Mouse (Mus musculus): ENCODE results near the gene Cmip. TPM values are rescaled to one million over a fixed set of nuclear protein-coding genes. Genes with fewer than 3 reads are reported as not detected.

Cmip gene
- total RNA-seq, 2 experiments from 2014 or later = 358 to 375 TPM

DNA sequence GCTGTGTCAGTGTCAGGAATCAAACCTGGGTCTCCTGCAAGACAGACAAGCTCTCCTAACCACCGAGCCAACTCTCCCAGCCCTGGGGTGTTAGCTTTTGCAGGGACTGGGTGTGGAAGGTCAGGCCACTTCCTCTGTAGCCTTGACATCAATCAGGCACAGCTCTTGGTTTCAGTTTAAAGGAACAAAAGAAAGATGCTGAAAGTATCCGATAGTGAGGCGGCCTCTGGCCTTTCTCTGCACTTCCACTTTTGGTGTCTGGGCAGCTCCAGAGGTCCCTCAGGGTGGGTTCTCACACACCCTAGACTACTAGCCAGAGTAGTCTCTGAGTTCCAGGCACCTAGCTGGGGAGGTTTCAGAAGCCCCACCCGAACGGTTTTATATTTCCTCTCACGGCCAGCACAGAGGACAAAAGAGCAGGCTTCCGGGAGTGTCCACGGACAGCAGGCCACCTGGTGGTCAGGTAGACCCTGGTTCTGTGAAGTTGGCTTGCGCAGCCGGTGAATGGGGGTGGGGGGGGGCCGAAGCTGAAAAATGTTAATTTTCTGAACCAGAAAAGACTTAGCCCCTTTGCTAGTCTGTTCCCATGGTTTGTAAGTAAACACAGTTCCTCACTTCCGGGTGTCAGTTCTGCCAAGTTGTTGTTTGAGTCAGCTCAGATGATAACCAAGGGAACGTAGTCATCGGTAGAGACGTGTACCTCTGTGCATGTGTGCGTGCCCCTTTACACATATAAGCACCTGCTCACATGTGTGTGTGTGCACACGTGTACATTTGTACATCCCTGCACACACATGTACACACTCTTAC, 25.5 kb downstream of the Cmip start:
- no peak for DNase-seq (ENCODE audit: low spot score in 2 of 2)
- intact Hi-C loops (cut with DNase I) = no loop called here

DNA sequence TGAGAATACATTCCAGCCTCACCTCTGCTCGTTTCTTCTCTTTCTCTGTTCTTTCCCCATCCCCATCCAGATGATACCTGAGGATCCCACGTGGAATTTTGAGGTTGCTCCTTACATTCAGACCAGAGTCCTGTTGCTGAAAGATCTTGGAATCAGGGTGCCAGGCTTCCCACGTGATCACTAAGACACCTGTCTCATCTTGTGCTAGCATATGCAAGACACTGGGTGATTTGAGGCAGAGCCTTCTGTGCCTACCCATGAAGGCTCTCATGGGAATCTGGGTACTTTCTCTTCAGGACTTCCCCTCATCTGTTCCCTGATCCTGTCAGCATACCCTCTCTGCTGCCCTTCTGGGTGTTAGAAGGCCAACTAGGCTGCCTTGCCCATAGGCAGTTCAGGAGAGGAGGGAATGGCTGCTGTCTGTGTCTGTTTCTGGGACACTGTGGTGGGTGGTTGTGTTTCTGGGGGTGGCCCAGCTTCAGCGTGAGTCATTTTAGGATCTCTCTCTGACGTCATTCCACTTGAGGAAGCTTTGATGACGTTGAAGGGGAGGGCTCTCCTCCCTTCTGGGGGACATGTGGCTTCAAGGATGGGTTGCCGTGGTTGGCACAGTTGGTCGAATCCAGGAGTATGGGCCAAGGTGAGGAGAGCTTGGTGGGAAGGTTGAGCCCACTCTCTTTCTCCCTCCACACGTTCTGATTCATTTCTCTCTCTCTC, 28.1 kb downstream of the Cmip start:
- DNase-seq (ENCODE audit: low spot score in 2 of 2) = no peak
- intact Hi-C loops (cut with DNase I) = no loop called here

DNA sequence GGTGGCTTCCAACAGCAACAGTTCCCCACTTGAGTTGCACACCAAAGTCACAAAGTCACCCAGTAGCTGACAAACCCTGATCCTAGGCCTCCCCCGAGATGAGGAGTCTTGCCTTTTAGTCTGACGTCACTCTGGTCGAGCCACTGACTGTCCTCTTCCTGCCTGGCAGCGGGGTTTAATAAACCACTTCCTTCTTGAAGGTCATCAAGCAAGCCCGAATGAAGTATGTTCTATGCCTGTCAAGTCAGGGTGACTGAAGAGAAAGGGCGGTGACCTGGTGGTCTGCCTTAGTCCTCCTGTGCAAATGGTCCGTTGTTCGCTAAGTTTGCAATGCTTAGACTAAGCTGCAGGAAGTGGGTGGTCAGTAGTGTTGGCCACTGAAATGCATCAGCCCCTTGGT, 31.1 kb downstream of the Cmip start:
- intact Hi-C loops (cut with DNase I) = no loop called here
- no peak for DNase-seq (ENCODE audit: low spot score in 2 of 2)

DNA sequence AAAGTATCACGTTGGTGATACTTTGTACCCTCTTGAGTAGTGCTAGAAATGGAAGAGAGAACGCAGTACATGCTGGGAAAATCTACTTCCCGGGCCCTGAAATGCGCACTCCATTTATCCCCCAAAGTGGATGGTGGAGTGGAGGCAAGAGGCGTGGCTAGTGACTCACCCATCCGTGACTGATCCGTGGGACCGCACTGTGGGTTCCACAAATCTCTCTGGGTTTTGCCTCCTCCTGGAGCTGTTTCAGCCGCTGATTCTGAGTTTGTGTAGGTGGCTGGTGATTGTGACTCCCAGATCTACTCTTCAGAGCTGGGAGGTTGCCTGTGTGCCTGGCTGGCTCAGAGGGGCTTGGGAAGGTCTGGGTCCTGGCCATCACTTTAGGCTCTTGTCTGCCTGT, 32.2 kb downstream of the Cmip start:
- peak; percentile 49 to 53 for DNase-seq (ENCODE audit: low spot score in 2 of 2)
- intact Hi-C loops (cut with DNase I) = no loop called here

DNA sequence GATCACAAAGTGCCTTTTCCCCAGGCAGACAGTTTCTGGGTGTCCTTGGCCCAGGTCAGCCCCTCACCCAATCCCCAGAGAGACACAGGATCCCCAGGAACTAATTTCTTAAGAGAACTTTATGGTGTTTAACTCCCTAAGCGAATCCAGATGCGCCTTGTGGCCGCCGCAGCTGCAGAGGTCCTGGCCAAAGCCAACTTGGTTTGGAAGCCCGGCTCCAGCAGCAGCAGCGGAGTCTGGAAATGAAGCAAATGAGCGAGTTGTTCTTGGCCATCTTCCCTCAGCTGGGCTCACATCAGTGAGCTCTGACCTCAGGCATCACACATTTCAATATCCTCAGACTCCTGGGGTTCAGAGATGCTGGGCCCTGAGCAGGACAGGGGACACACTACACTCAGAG, 33.6 kb downstream of the Cmip start:
- intact Hi-C loops (cut with DNase I) = loop anchor here (5.0 kb wide), 1 partner anchor 52 kb away; no protein-coding TSS in a partner anchor
- DNase-seq (ENCODE audit: low spot score in 2 of 2) = no peak

DNA sequence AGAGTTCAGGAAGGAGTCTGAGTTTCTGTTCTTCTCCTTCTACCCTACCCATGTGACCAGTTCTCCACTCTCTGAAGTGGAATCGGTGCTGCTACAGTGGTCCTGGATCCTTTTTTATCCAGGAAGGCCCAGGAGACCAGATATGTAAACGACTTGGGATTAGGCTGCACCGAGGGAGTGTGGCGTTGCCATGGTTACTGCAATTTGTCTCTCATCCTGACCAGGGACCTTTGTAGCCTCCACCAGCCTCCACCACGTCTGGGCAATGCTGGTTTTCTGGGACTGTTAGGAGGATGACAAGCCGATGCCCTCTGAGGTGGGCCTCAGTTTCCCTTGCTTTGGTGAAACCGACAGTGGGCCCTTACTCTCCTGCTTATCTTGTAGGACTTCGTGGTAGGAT, 35.4 kb downstream of the Cmip start:
- intact Hi-C loops (cut with DNase I) = loop anchor here (5.0 kb wide), 1 partner anchor 50 kb away; no protein-coding TSS in a partner anchor
- DNase-seq (ENCODE audit: low spot score in 2 of 2) = no peak

DNA sequence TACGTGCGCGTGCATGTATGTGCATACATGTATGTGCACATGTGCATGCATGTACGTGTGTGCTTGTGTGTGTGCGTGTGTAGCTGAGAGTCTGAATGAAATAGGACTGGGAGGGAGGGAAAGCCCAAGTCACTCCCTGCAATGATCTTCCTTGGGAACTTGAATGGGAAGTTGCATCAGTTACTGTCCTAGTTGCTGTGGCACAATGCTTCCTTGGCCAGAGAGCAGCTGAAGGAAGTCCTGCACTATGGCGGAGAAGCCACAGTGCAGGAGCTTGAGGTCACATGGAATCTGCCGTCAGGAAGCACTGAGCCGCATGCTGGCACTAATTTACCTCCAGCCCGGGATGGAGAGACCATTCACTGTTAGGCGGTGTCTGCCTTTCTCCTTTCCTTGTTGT, 37.9 kb downstream of the Cmip start:
- intact Hi-C loops (cut with DNase I) = loop anchor here (5.0 kb wide), 1 partner anchor 47 kb away; no protein-coding TSS in a partner anchor
- no peak for DNase-seq (ENCODE audit: low spot score in 2 of 2)

DNA sequence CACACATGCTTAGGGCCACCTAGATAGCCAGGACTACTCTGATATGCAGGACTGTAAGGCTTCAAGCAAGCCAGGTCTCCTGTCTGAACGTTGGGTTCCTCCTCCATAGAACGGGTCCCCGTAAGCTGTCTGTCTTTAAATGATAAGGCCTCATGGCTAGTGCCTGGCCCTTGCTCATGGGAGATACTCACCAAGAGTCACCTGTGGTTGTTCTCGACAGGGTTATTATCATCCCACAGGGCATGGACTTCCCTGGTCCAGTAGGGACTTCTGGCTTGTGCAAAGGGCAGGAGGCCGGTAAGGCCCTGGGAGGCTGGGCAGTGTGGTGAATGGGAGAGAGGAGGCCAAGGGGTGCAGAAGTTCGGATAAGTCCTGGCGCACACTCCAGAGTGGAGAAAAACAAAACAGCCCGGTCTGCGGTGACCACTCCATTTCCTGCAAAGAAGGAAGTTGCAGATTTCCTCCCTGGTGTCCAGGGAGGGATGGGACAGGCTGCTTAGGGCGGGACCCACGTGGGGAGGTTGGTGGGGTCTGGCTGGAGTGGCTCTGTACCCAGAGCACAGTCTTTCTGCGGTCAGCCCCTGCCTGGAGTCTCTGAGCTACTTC, 41.2 kb downstream of the Cmip start:
- intact Hi-C loops (cut with DNase I) = no loop called here
- DNase-seq (ENCODE audit: low spot score in 2 of 2) = no peak

DNA sequence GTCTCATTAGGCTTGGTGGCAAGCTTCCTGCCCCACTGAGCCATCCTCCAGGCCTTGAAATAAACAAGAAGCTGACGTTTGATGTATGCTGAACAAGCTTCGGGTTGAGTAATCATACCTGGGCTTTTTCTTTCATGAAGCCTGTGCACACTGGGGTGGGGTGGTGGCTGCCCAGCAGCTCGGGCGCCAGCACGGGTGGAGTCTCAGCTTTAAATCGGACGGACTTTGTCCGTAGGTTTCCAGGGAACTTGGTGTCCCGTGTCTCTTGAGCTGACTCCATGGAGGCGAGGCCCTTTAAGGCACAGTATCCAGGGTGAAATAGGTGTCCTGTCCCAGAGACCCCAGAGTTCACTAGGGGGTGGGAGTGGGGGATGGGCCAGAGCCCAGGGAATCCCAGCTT, 42.3 kb downstream of the Cmip start:
- intact Hi-C loops (cut with DNase I) = no loop called here
- no peak for DNase-seq (ENCODE audit: low spot score in 2 of 2)

DNA sequence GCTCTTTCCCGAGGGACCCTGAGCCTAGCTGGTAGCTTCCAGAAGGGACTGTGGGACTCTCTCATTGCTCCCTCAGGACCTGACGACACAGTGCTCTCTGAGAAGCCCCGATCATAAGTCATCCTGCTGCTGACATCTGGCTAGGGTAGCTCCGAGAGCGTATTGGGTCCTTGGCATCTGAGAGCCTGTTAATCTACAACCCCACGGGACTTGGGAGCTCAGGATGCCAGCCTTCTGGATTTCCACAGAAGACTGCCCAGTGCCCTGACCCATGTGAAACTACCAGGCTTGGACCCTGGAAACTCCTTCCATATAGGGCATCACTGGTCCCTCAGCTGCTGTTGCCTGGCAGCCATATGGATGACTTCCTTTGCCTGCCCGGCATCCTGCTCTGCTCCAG, 43.3 kb downstream of the Cmip start:
- intact Hi-C loops (cut with DNase I) = no loop called here
- no peak for DNase-seq (ENCODE audit: low spot score in 2 of 2)

DNA sequence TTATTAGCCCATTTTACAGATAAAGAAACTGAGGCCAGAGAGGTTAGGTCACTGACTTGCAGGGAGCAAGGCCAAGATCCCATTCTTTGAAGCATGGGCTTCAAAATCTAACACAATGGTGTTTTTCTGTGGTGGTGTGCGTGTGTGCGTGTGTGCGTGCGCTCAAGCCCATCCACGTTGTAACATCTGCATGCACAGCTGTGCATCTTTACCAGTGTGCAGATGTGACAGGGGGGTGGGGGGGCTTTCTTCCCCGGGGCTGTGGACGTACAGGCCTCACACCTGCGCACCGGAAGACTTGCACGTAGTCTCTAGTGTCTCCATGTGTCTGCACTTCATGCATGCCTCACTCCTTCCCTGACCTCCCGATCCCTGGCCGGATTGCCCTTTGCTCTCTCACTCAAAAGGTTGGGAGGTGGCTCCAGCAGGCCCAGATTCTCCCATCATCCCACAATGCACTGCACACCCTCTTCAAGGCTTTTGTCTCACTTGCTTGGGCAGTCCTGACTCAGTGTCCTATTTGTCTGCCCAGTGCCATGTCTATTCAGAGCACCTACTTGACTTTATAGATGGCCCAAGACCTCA, 44.7 kb downstream of the Cmip start:
- no peak for DNase-seq (ENCODE audit: low spot score in 2 of 2)
- intact Hi-C loops (cut with DNase I) = no loop called here

DNA sequence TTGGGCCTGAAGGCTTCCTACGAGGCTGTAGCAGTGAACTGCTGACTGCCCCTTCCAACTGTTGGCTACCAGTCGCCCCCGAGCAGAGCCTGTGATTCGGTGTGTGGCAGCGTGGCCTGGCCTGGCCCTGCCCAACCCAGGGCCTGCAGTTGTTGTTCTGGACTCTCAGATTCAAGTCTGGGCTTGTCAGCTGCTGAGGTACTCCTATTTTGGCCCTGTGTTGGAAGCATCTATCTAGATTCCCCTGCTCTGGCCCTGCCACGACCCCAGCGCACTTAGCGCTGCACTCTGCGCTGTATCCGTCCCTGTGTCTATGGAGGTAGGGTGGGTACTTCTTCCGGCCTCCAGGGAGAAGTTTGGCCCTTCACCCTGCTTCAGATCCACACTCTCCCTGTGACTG, 45.2 kb downstream of the Cmip start:
- no peak for DNase-seq (ENCODE audit: low spot score in 2 of 2)
- intact Hi-C loops (cut with DNase I) = no loop called here

DNA sequence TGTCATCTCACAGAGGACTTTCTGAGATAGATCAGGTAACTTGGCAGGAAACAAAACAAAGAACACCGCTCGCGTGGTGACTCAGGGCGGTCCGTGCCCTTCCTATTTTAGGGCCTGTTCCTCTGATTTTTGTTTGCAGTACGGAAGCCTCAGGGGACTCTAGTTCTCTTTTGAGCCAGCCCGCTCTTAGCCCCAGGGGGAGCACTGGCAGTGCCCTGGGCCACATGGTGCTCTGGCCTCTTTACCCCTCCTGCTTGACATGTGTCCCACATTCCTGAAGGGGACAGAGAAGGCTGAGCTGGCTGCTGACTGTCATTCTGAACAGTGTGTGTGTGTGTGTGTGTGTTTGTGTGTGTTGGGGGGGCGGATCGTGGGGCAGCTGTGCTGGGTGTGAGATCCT, 46.8 kb downstream of the Cmip start:
- no peak for DNase-seq (ENCODE audit: low spot score in 2 of 2)
- intact Hi-C loops (cut with DNase I) = no loop called here

DNA sequence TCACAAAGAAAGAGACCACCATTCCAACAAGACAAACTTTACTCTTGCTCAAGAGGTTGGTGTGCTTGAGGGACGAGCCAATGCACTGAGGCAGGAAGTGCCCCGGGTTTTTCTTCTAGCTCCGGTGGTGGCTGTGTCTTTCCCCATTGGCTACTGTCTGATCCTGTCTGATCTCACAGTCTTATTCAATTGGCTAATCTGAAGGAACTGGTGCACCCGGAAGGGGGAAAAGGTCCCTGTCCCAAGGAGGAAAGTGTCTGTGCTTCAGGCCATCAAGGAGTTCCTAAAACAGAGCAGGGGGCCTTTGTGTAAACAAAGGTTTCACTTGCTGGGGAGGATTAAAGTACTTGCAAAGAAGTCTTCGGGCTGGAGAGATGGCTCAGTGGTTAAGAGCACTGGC, 48.5 kb downstream of the Cmip start:
- intact Hi-C loops (cut with DNase I) = no loop called here
- DNase-seq (ENCODE audit: low spot score in 2 of 2) = no peak

DNA sequence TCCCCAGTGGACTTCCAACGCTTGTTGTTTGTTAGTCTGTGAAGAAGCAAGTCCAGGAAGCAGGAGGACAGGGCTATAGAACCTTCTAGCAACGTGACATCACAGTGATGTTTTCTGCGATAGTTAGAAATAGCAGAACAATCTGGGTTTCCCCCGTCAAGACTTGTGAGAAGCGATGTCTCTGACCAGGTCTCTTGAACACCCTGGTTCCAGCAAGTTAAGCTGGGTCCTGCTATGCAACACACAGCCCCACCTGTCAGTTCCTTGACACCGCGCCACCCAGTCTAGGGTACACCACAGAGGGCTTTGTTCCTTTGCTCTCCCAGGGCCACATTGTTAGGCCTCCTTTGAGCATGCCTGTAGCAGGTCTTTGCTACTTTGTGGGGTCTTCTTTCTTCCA, 49.9 kb downstream of the Cmip start:
- DNase-seq (ENCODE audit: low spot score in 2 of 2) = no peak
- intact Hi-C loops (cut with DNase I) = no loop called here

DNA sequence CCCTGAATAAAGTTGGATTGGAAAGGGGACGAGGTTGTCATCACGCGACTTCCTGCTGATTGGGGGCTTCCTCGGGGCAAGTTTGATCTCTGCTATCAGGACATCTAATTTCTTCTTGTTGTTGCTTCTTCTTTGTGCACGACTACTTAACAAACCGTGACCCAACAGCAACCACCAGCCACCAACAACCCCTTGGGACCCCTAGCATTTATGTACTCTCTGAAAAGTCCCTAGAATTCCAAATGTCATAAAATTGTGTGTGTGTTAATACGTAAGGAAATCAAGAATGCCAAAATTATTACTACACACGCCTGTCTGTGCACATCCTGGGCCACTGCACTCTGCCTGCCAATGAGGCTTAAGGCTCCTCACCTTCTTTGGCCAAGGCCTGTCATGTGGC, 50.4 kb downstream of the Cmip start:
- no peak for DNase-seq (ENCODE audit: low spot score in 2 of 2)
- intact Hi-C loops (cut with DNase I) = no loop called here

DNA sequence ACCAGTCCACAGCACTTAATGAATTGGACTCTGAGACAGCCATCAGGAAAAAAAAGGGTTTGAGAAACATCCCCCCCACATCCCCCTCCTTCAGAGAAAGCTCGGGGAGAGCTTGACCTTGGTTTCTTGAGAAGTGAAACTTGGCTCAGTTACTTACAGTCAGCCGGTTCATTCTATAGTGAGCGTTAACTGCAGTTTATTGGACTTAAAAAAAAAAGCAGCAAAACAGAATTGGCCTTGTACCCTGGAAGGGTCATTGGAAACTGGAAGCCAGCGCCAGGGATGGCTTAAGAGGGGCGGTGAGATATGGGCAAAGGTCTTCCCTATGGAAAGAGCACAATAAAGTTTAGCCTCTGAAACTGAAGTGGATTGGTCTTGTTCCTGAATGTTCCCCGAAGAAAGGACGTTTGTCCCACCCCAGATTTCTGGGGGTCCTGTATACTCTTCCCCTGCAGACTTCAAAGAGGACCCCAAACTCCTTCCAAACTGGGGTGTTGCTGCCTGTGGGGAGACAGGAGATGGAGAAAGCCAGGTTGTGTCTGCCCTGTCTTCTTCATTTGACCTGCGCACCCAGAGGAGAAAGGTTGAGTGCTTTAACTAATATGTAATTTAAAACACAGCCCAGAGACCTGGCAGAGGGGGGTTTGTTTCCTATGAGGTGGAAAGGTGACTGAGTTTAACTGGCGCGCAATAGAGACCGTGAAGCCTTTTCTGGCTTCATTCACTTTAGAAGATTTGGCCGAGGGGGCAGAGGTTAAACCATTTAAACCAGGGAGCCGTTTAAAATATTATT, 51.6 kb downstream of the Cmip start:
- no peak for DNase-seq (ENCODE audit: low spot score in 2 of 2)
- intact Hi-C loops (cut with DNase I) = no loop called here

DNA sequence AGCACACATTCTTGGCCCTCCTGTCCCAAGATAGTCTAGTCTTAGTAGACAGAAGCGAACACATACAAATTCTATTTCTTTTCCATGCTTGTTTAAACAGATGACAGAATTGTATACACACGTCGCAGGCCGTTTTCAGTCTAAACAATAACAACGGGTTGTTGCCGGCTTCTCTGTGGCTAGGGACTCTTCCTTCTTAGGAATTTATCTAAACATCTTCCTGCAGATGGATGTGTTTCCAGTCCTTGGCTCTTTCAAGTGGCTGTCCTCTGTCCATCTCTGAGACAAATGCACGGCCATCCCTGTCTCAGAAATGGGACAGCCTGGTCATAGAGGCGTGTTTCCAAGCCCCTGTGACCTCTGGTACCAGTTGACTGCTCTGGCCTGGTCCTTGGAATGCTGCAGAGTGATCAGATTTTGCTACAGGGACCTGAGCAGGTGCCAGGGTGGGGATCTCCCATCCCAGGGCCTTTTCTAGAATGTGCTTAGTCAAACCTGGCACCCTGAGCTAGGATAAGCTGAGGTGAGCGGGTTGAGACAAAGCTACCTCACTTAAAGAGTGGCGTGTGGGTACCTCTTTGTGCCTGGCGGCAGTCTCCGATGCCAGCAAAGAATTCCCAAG, 52.9 kb downstream of the Cmip start:
- no peak for DNase-seq (ENCODE audit: low spot score in 2 of 2)
- intact Hi-C loops (cut with DNase I) = no loop called here

DNA sequence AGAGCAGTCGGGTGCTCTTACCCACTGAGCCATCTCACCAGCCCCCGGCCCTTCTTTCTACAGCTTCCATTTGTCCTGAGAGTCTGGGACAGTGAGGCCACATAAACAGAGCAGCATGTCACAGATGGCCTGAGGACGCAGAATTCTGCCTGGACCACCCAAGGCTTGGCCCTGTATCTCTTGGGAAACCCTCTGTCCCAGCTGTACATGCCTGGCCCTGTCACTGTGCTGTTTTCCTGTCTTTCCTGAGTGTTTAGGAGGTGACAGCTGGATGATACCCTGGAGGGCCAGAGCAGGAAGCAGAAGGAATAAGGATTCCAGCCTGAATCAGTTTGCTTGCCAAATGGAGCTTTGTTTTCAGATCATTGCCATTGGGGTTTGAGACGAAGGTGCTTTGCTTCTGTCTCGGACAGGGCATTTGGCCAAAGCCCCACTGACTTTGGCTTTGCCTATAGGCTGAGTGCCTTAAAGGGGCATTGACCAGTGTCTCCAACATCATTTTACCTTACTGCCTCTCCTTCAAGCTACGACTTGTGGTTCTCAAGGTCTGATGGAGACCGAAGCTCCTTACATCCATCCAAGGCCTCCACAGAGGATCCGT, 54.2 kb downstream of the Cmip start:
- intact Hi-C loops (cut with DNase I) = no loop called here
- no peak for DNase-seq (ENCODE audit: low spot score in 2 of 2)

All from left cerebral cortex, postnatal 14 days (tissue).